Mouse (Mus musculus) MEL (cell line): ENCODE results near the gene Cbln4. TPM values are rescaled to one million over a fixed set of nuclear protein-coding genes. Genes with fewer than 3 reads are reported as not detected.

Experiments used
- DNase-seq: peaks from one replicate; pipeline ENCODE4 v3.0.0; 2011; ENCODE audit warnings: low read depth, low spot score
- H3K27ac ChIP-seq: 2 replicates; pipeline ENCODE4 v1.5.1; 2012; ENCODE audit warnings: low read depth, mild to moderate bottlenecking, control low read depth, low read length, moderate library complexity; ENCODE audit not compliant: control insufficient read depth
- H3K27me3 ChIP-seq, 2 experiments: fragments of 150-350 bp in 1 of 2; sonication (generic) in 1 of 2; 2 replicates each; pipeline ENCODE4 v1.6.1; 2012; ENCODE audit warnings: low read length in 2 of 2, mild to moderate bottlenecking in 2 of 2, improper control_type of control experiment in 1 of 2, moderate library complexity in 1 of 2; ENCODE audit not compliant: insufficient read depth in 2 of 2, control insufficient read depth in 1 of 2
- H3K36me3 ChIP-seq, 2 experiments: 2 replicates each; pipeline ENCODE4 v1.6.1; 2012 to 2014; ENCODE audit warnings: low read length in 2 of 2, improper control_type of control experiment in 1 of 2, inconsistent platforms in 1 of 2, mild to moderate bottlenecking in 1 of 2; ENCODE audit not compliant: insufficient read depth in 2 of 2, control insufficient read depth in 1 of 2
- H3K4me1 ChIP-seq, 2 experiments: fragments of 150-350 bp in 1 of 2; sonication (generic) in 1 of 2; 2 replicates each; pipeline ENCODE4 v1.6.1; 2012; ENCODE audit warnings: low read length in 2 of 2, improper control_type of control experiment in 1 of 2, mild to moderate bottlenecking in 1 of 2; ENCODE audit not compliant: insufficient read depth in 2 of 2, control insufficient read depth in 1 of 2
- H3K4me3 ChIP-seq, 2 experiments: fragments of 150-350 bp in 1 of 2; sonication (generic) in 1 of 2; 2 replicates each; pipeline ENCODE4 v1.5.1; 2012; ENCODE audit warnings: low read depth in 2 of 2, low read length in 2 of 2, mild to moderate bottlenecking in 2 of 2, moderate library complexity in 2 of 2, control low read depth in 1 of 2, improper control_type of control experiment in 1 of 2; ENCODE audit not compliant: control insufficient read depth in 1 of 2, insufficient read depth in 1 of 2
- H3K79me2 ChIP-seq: 2 replicates; pipeline ENCODE4 v1.6.1; 2012; ENCODE audit warnings: mild to moderate bottlenecking, low read length, moderate library complexity; ENCODE audit not compliant: control insufficient read depth, poor library complexity, insufficient read depth
- H3K9ac ChIP-seq: 2 replicates; pipeline ENCODE4 v1.6.1; 2012; ENCODE audit warnings: low read depth, mild to moderate bottlenecking, control low read depth, low read length, moderate library complexity; ENCODE audit not compliant: control insufficient read depth, poor library complexity, severe bottlenecking
- H3K9me3 ChIP-seq: fragments of 150-350 bp; sonication (generic); replicated peaks from 2 replicates; pipeline ENCODE4 v1.6.1; 2012; ENCODE audit warnings: mild to moderate bottlenecking, low read length, improper control_type of control experiment, moderate library complexity; ENCODE audit not compliant: insufficient read depth
- BHLHE40 ChIP-seq: IDR thresholded peaks from 2 replicates; pipeline ENCODE4 v1.6.1; 2012; ENCODE audit warnings: low read depth, mild to moderate bottlenecking, inconsistent platforms, low read length, improper control_type of control experiment, borderline replicate concordance
- CHD1 ChIP-seq: IDR thresholded peaks from 2 replicates; pipeline ENCODE4 v1.6.1; 2012; ENCODE audit warnings: low read depth, mild to moderate bottlenecking, inconsistent platforms, low read length, improper control_type of control experiment
- GABPA ChIP-seq: IDR thresholded peaks from 2 replicates; pipeline ENCODE4 v1.6.1; 2012; ENCODE audit warnings: low read depth, mild to moderate bottlenecking, inconsistent platforms, low read length, improper control_type of control experiment, moderate library complexity
- KAT2A ChIP-seq: conservative IDR thresholded peaks from 2 replicates; pipeline ENCODE4 v1.6.1; 2012; ENCODE audit warnings: low read depth, low read length, improper control_type of control experiment, inconsistent platforms
- MAFK ChIP-seq: IDR thresholded peaks from 2 replicates; pipeline ENCODE4 v1.6.1; 2011; ENCODE audit warnings: low read depth, mild to moderate bottlenecking, low read length, improper control_type of control experiment, borderline replicate concordance
- MAX ChIP-seq: IDR thresholded peaks from 2 replicates; pipeline ENCODE4 v1.6.1; 2011; ENCODE audit warnings: low read length, improper control_type of control experiment
- MEF2A ChIP-seq: IDR thresholded peaks from 2 replicates; pipeline ENCODE4 v1.6.1; 2014; ENCODE audit warnings: low read depth, mild to moderate bottlenecking, inconsistent platforms, low read length, improper control_type of control experiment; ENCODE audit not compliant: poor library complexity, insufficient replicate concordance, severe bottlenecking; ENCODE audit errors: extremely low read depth
- MXI1 ChIP-seq: IDR thresholded peaks from 2 replicates; pipeline ENCODE4 v1.6.1; 2011; ENCODE audit warnings: mild to moderate bottlenecking, low read depth, low read length, improper control_type of control experiment
- MYB ChIP-seq: IDR thresholded peaks from 2 replicates; pipeline ENCODE4 v1.6.1; 2011; ENCODE audit warnings: mild to moderate bottlenecking, low read depth, low read length, improper control_type of control experiment
- NELFE ChIP-seq: IDR thresholded peaks from 2 replicates; pipeline ENCODE4 v1.6.1; 2011; ENCODE audit warnings: low read depth, low read length, improper control_type of control experiment
- NRF1 ChIP-seq: IDR thresholded peaks from 2 replicates; pipeline ENCODE4 v1.6.1; 2014; ENCODE audit warnings: low read depth, mild to moderate bottlenecking, inconsistent platforms, low read length, improper control_type of control experiment, moderate library complexity; ENCODE audit not compliant: poor library complexity, insufficient read depth, severe bottlenecking
- POLR2AphosphoS5 ChIP-seq: IDR thresholded peaks from 2 replicates; pipeline ENCODE4 v1.6.1; 2012; ENCODE audit warnings: low read depth, borderline replicate concordance, mild to moderate bottlenecking, inconsistent platforms, low read length, moderate library complexity, mixed read lengths
- SIN3A ChIP-seq: IDR thresholded peaks from 2 replicates; pipeline ENCODE4 v1.6.1; 2012; ENCODE audit warnings: low read length, improper control_type of control experiment, inconsistent platforms
- SMC3 ChIP-seq: IDR thresholded peaks from 2 replicates; pipeline ENCODE4 v1.6.1; 2011; ENCODE audit warnings: low read depth, low read length, improper control_type of control experiment
- UBTF ChIP-seq: IDR thresholded peaks from 2 replicates; pipeline ENCODE4 v1.6.1; 2012; ENCODE audit warnings: low read depth, mild to moderate bottlenecking, inconsistent platforms, low read length, improper control_type of control experiment, moderate library complexity, borderline replicate concordance; ENCODE audit not compliant: insufficient read depth
- USF1 ChIP-seq: IDR thresholded peaks from 2 replicates; pipeline ENCODE4 v1.6.1; 2014; ENCODE audit warnings: low read depth, mild to moderate bottlenecking, inconsistent platforms, low read length, improper control_type of control experiment, moderate library complexity
- ZNF384 ChIP-seq: IDR thresholded peaks from 2 replicates; pipeline ENCODE4 v1.6.1; 2012; ENCODE audit warnings: low read depth, mild to moderate bottlenecking, inconsistent platforms, low read length, improper control_type of control experiment
- polyA plus RNA-seq, 2 experiments: library from polyadenylated mRNA; stranded (reverse) in 1 of 2; unstranded in 1 of 2; fragments of >175 nt in 1 of 2; fragments of >200 nt in 1 of 2; gene quantifications; 2 replicates each; pipeline versions ENCODE4 v1.2.1 to v1.2.4; 2012; ENCODE audit warnings: low replicate concordance in 2 of 2, low read depth in 1 of 2; ENCODE audit not compliant: insufficient read length in 2 of 2, insufficient read depth in 1 of 2, missing spikeins in 1 of 2
- total RNA-seq: library from RNA; depleted of rRNA; stranded (reverse); fragments of 300-350 nt; gene quantifications from 2 replicates; pipeline ENCODE4 v1.2.3, GENCODE M21; 2012

Gene Cbln4
- total and polyA plus RNA-seq, 3 experiments: not detected

- no peak overlapping the region for H3K27ac ChIP-seq
- no peak overlapping the region for H3K9ac ChIP-seq
- no peak overlapping the region for H3K4me3 ChIP-seq
- H3K4me1 ChIP-seq: no peaks in the 10 kb centered on the region
- H3K36me3 ChIP-seq: no peaks in the 10 kb centered on the region
- DNase-seq: no peak
- TF ChIP-seq NELFE (no peak), ZNF384 (no peak), USF1 (no peak), BHLHE40 (no peak), MAX (no peak), MXI1 (no peak), SMC3 (no peak)
- H3K79me2 ChIP-seq: no peaks in the 10 kb centered on the region
- H3K9me3 ChIP-seq: no peaks in the 10 kb centered on the region
- H3K27me3 ChIP-seq: no peaks in the 10 kb centered on the region
Observed at GRCm38 (mm10) chr2:172046002-172046401, 2.7 kb upstream of the Cbln4 start.

- H3K9ac ChIP-seq: no peak overlapping the region
- no peaks in the 10 kb centered on the region for H3K4me1 ChIP-seq
- H3K79me2 ChIP-seq: no peaks in the 10 kb centered on the region
- H3K27ac ChIP-seq: no peak overlapping the region
- no peaks in the 10 kb centered on the region for H3K27me3 ChIP-seq
- no peak for DNase-seq
- H3K36me3 ChIP-seq: no peaks in the 10 kb centered on the region
- TF ChIP-seq MYB (no peak), MXI1 (no peak), MAFK (no peak), KAT2A (no peak), MEF2A (no peak), SIN3A (no peak), NRF1 (no peak), UBTF (no peak), GABPA (no peak), POLR2AphosphoS5 (no peak), USF1 (no peak), CHD1 (no peak)
- H3K9me3 ChIP-seq: no peaks in the 10 kb centered on the region
- no peak overlapping the region for H3K4me3 ChIP-seq
Observed at GRCm38 (mm10) chr2:172042607-172043234, 545 bp downstream of the Cbln4 start.
